Mouse (Mus musculus) heart, embryonic 14.5 days (tissue): ENCODE data around the gene Ypel5. TPM values are rescaled to one million over a fixed set of nuclear protein-coding genes. Genes with fewer than 3 reads are reported as not detected.

ENCODE experiments used
- ATAC-seq: fragments of 200-750 bp; cut with Nextera tagmentation; 2 replicates; pipeline ENCODE4 v1.8.0; 2017; ENCODE audit warnings: low read depth, moderate TSS enrichment; ENCODE audit not compliant: insufficient number of reproducible peaks, insufficient read depth, low FRiP score
- H3K27ac ChIP-seq, 2 experiments: fragments of 200-500 bp in 1 of 2; fragments of 300-500 bp in 1 of 2; sonication (generic) in 1 of 2; replicated peaks in 1 of 2; 2 replicates each; pipeline ENCODE4 v1.5.1; 2012 to 2014; ENCODE audit warnings: low read depth in 2 of 2, low read length in 2 of 2, control low read depth in 1 of 2, mild to moderate bottlenecking in 1 of 2, mixed read lengths in 1 of 2; ENCODE audit not compliant: control insufficient read depth in 1 of 2, insufficient read depth in 1 of 2
- H3K27me3 ChIP-seq: fragments of 300-500 bp; sonication (generic); 2 replicates; pipeline ENCODE4 v1.6.1; 2014; ENCODE audit warnings: mild to moderate bottlenecking, low read length, control low read depth; ENCODE audit not compliant: control insufficient read depth, insufficient read depth
- H3K36me3 ChIP-seq: fragments of 300-500 bp; sonication (generic); 2 replicates; pipeline ENCODE4 v1.6.1; 2014; ENCODE audit warnings: mild to moderate bottlenecking, control low read depth, low read length, mixed read lengths; ENCODE audit not compliant: control insufficient read depth, insufficient read depth
- H3K4me1 ChIP-seq, 2 experiments: fragments of 200-500 bp in 1 of 2; fragments of 300-500 bp in 1 of 2; sonication (generic) in 1 of 2; 2 replicates each; pipeline ENCODE4 v1.6.1; 2012 to 2014; ENCODE audit warnings: low read length in 2 of 2, control low read depth in 1 of 2, mixed read lengths in 1 of 2; ENCODE audit not compliant: control insufficient read depth in 2 of 2, insufficient read depth in 2 of 2
- H3K4me2 ChIP-seq: fragments of 300-500 bp; sonication (generic); 2 replicates; pipeline ENCODE4 v1.6.1; 2014; ENCODE audit warnings: mild to moderate bottlenecking, low read length
- H3K4me3 ChIP-seq, 2 experiments: fragments of 200-500 bp in 1 of 2; fragments of 300-500 bp in 1 of 2; sonication (generic) in 1 of 2; 2 replicates each; pipeline ENCODE4 v1.5.1; 2012 to 2014; ENCODE audit warnings: low read length in 2 of 2, mild to moderate bottlenecking in 2 of 2, control low read depth in 1 of 2, low read depth in 1 of 2, moderate library complexity in 1 of 2; ENCODE audit not compliant: control insufficient read depth in 1 of 2, insufficient read depth in 1 of 2
- H3K9ac ChIP-seq: fragments of 300-500 bp; sonication (generic); 2 replicates; pipeline ENCODE4 v1.6.1; 2014; ENCODE audit warnings: mild to moderate bottlenecking, low read length
- H3K9me3 ChIP-seq: fragments of 300-500 bp; sonication (generic); 2 replicates; pipeline ENCODE4 v1.6.1; 2016; ENCODE audit warnings: low read length, control low read depth; ENCODE audit not compliant: control insufficient read depth
- WGBS: fragments of 180-500 bp; shearing (Covaris S2); extraction: QIAGEN DNeasy Blood & Tissue Kit; methylation state at CpG from one replicate; pipeline ENCODE4 v1.1.7; 2014; 5-methylcytosine and 5-hydroxymethylcytosine counted together
- polyA plus RNA-seq: library from polyadenylated mRNA; unstranded; fragments of >200 nt; fragmentation: Nextera tagmentation; extraction: Ambion mirVana; gene quantifications from 2 replicates; pipeline ENCODE4 v1.2.1, GENCODE M21; 2014

Ypel5 gene
- polyA plus RNA-seq, 1 experiment from 2014 or later = 68.6 TPM

DNA sequence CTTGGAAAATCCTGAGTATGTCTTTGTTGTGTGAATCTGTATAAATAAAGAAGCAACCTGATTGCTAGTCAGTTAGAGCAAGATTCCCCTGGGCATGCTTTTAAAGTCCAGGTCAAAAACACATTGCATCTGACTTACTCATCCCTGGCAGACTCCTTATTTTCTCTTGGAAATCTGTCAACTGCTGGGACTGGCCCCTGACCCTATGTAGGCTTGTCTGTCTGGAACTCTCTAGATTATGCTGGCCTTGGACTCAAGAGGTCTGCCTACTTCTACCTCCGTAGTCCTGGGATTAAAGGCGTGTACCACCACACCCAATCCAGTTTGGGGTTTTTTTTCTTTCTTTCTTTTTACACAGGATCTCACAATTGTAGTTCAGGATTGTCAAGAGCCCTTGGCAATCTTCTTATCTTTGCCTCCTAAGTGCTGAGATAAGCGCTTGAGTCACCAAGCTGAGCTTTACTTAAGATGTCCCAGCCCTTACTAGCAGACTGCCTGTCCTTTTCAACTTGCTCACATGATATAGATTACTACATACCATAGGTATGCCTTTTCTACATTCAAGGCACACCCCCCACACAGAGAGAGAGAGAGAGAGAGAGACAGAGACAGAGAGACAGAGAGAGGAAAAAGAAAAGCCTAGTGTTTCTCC is 8.1 kb upstream of the Ypel5 start:
- no peak for ATAC-seq

DNA sequence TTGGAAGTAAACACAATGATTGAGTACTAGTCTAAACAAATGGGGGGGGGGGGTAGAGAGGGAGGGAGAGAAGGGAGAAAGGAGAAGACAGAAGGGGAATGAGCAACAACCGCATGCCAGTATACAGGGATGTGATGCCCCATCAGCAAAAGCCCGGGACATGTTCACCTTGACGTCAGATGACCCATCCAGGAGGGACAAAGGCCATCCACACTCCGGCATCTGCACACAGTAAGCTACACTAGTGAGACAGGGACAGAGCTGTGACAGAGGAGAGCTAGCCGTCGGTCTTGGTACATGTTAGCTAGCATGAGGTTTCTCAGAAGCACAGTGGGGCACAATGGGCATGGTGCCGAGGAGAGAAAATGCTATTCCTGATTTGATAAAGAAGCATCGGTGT is 7.6 kb upstream of the Ypel5 start:
- no peak overlapping the region for H3K27ac ChIP-seq
- no peaks in the 10 kb centered on the region for H3K9me3 ChIP-seq
- H3K27me3 ChIP-seq = no peaks in the 10 kb centered on the region
- 40% methylated on average over 8 of the region's 8 CpGs for WGBS
- H3K36me3 ChIP-seq = no peaks in the 10 kb centered on the region
- no peak overlapping the region for H3K9ac ChIP-seq
- ATAC-seq = no peak
- H3K4me2 ChIP-seq = no peak overlapping the region
- H3K4me3 ChIP-seq = no peak overlapping the region
- H3K4me1 ChIP-seq = peaks cover 7 to 16% of the 10 kb centered on the region in 2 experiments

More for the DNA sequence above, 8.1 kb upstream of the Ypel5 start:
- no peak overlapping the region for H3K4me2 ChIP-seq
- H3K9ac ChIP-seq = no peak overlapping the region
- peaks cover 7 to 16% of the 10 kb centered on the region in 2 experiments for H3K4me1 ChIP-seq
- peak overlapping the region in 1 of 2 experiments; percentile 33; a peak in 2 of 4 replicates for H3K27ac ChIP-seq
- no peaks in the 10 kb centered on the region for H3K27me3 ChIP-seq
- 22% methylated on average over 3 of the region's 3 CpGs for WGBS
- no peaks in the 10 kb centered on the region for H3K36me3 ChIP-seq
- H3K9me3 ChIP-seq = no peaks in the 10 kb centered on the region
- no peak overlapping the region for H3K4me3 ChIP-seq

DNA sequence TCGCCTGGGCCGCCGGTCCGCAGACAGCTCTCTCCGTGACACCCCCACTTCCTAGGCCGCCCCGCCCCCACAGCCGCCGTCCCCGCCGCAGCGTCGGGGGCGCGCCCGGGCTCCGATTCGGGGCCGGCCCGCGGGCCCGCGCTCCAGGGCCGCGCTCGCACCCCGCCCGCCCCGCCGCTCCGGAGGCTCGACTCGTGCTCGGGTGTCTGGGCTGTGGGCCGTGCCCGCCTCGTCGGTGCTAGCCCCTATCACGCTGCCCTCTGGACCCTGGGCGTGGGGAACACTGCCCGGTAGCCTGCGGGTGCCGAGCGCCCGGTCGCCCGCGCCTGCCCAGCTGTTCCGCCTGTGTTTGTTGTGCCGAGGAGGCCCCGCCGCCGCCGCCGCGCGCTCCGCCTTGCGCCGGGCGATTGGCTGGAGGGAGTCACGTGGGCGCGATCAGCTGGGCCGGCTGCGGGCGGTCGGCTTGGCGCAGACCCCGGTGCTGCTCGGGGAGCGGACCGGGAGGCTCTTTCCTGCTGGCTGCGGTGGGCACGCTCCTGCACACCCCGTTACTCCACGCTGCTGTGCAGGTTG is 973 bp downstream of the Ypel5 start:
- H3K9me3 ChIP-seq = no peaks in the 10 kb centered on the region
- H3K9ac ChIP-seq = peak overlapping the region; percentile 99
- H3K27ac ChIP-seq = peak overlapping the region; percentile 96 to 99
- peak overlapping the region; percentile 76 for H3K4me2 ChIP-seq
- ATAC-seq = peak; percentile 39
- peaks cover 17% of the 10 kb centered on the region for H3K36me3 ChIP-seq
- WGBS = under 1% methylated on average over 65 of the region's 77 CpGs
- peak overlapping the region; percentile 96 to 99 for H3K4me3 ChIP-seq
- no peaks in the 10 kb centered on the region for H3K27me3 ChIP-seq
- peaks cover 0 to 13% of the 10 kb centered on the region in 2 experiments; a peak in 2 of 4 replicates for H3K4me1 ChIP-seq

DNA sequence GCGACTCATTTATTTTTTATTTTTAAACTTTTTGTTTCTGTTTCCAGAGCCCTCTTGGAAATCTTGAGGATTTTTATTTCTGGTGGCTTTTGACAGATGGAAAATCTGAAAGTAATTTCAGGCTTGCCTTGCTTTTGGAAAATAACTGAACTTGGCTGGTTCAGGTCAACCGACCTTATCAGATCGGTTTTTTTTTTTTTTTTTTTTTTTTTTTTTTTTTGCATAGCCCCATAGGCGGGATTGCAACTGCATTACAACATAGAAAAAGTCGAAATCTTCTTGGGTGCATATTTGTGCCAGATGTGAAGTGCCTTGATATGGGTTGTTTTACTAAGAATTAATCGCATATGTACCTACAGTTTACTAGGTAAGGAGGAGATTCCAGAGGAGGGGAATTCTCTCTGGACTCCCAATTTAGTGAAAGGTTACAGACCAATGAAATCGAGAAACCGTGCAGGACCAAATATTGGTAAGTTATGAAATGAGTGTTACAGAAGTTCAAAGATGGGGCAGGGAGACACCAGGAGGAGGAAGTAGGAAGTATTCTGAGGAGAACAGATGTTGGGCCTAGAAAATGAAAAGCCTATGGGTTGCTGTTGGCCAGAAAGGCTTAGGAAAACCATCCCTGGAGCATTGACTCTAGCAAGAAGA is 1.7 kb downstream of the Ypel5 start:
- Histone ChIP-seq H3K36me3 (peaks cover 19% of the 10 kb centered on the region), H3K4me2 (peak overlapping the region; percentile 76), H3K4me1 (peaks cover 0 to 13% of the 10 kb centered on the region in 2 experiments; a peak in 2 of 4 replicates), H3K4me3 (peak overlapping the region; percentile 96 to 99), H3K9me3 (no peaks in the 10 kb centered on the region), H3K9ac (peak overlapping the region; percentile 99), H3K27me3 (no peaks in the 10 kb centered on the region), H3K27ac (peak overlapping the region; percentile 69 to 99)
- ATAC-seq = no peak
- 15% methylated on average over 8 of the region's 8 CpGs for WGBS

GRCm38 (mm10) chr17:72839000-72839399 is 2.7 kb downstream of the Ypel5 start:
- H3K4me2 ChIP-seq = no peak overlapping the region
- WGBS = 79% methylated on average over 2 of the region's 2 CpGs
- peaks cover 19% of the 10 kb centered on the region for H3K36me3 ChIP-seq
- H3K4me1 ChIP-seq = peaks cover 0 to 13% of the 10 kb centered on the region in 2 experiments; a peak in 2 of 4 replicates
- no peaks in the 10 kb centered on the region for H3K27me3 ChIP-seq
- H3K4me3 ChIP-seq = no peak overlapping the region
- no peaks in the 10 kb centered on the region for H3K9me3 ChIP-seq
- no peak for ATAC-seq
- H3K27ac ChIP-seq = no peak overlapping the region
- H3K9ac ChIP-seq = no peak overlapping the region

DNA sequence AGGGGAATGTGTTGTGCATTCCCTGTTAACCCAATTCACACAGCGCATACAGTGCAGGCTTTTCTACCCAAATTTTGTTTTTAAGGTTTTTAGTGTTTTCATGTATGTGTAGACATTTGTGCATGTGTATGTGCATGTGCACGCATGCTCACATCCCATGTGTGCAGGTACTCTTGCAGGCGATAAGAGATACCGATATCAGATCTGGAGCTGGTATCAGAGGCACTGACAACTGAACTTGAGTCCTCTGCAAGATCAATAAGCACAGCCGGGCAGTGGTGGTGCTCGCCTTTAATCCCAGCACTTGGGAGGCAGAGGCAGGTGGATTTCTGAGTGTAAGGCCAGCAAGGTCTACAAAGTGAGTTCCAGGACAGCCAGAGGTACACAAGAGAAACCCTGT is 8.1 kb downstream of the Ypel5 start:
- peaks cover 44% of the 10 kb centered on the region for H3K36me3 ChIP-seq
- ATAC-seq = no peak

GRCm38 (mm10) chr17:72844949-72845490 is 8.8 kb downstream of the Ypel5 start:
- 90% methylated on average over 7 of the region's 7 CpGs for WGBS
- no peak overlapping the region for H3K4me3 ChIP-seq
- no peak overlapping the region for H3K9ac ChIP-seq
- H3K4me1 ChIP-seq = peaks cover 0 to 6% of the 10 kb centered on the region in 2 experiments; a peak in 2 of 4 replicates
- H3K27ac ChIP-seq = no peak overlapping the region
- peaks cover 45% of the 10 kb centered on the region for H3K36me3 ChIP-seq
- H3K4me2 ChIP-seq = no peak overlapping the region
- H3K9me3 ChIP-seq = no peaks in the 10 kb centered on the region
- no peak for ATAC-seq
- no peaks in the 10 kb centered on the region for H3K27me3 ChIP-seq

More for the DNA sequence above, 8.1 kb downstream of the Ypel5 start:
- 90% methylated on average over 6 of the region's 6 CpGs for WGBS
- Histone ChIP-seq H3K9me3 (no peaks in the 10 kb centered on the region), H3K4me3 (no peak overlapping the region), H3K27me3 (no peaks in the 10 kb centered on the region), H3K4me1 (peaks cover 0 to 6% of the 10 kb centered on the region in 2 experiments; a peak in 1 of 4 replicates), H3K27ac (no peak overlapping the region), H3K4me2 (no peak overlapping the region), H3K9ac (no peak overlapping the region)
